Mouse (Mus musculus) gastrocnemius, postnatal 10 days (tissue): Measurements from ENCODE around the gene Hist2h3b. TPM values are rescaled to one million over a fixed set of nuclear protein-coding genes. Genes with fewer than 3 reads are reported as not detected.

Source experiments
- DNase-seq: peaks from one replicate; pipeline ENCODE4 v3.0.0; 2021; ENCODE audit warnings: mixed read lengths
- microRNA-seq, 2 experiments: library from miRNA; unstranded; fragments of <30 nt; microRNA quantifications; one replicate each; pipeline ENCODE4 v1.2.0; 2021
- total RNA-seq, 2 experiments: library from RNA; stranded (reverse); gene quantifications; 2 replicates each; pipeline ENCODE4 v1.2.3; 2021

The Hist2h3b gene
- total RNA-seq, 2 experiments from 2014 or later: 371 to 396 TPM

GRCm38 (mm10) chr3:96299562-96299961 is 31.1 kb downstream of the Hist2h3b start:
- DNase-seq: no peak

DNA sequence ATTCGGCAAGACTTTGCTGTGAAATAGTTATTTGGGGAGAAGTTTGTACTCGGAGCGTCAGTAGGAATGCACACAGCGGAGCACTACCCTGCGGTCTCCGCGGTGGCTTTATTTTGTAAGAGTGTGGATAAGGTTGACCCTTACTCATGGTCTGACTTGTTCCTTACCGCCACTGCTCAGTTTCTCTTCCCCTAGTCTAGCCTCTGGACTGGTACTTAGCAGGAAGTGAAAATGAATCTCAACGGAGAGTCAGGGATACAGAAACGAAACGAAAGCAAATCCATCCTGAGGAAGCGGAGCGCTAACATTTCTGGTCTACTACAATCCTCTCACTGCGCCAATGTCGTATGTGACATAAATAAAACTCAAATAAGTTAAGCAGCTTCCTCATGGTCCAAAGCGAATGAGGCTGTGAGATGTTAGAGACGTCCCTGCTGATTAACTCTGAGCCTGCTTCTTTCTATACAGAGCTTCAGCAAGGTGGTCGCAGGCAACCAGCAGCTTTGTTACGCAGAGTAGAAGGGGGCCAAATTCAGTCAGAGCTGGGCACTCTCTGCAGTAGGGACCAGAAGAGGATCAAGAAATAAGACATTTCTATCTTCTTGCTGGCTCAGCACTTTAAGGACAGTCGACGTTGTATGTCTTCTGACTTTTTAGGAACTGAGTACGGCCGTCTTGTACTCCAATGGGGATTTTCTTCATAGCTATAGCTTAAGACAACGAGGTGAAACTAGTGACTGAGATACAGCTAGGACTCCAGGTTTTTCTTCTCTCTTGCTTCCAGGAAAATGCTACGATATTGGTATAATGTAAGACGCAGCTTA is 32.5 kb downstream of the Hist2h3b start:
- DNase-seq: no peak

- DNase-seq: no peak
Measured at GRCm38 (mm10) chr3:96302076-96302475, 33.6 kb downstream of the Hist2h3b start.

DNA sequence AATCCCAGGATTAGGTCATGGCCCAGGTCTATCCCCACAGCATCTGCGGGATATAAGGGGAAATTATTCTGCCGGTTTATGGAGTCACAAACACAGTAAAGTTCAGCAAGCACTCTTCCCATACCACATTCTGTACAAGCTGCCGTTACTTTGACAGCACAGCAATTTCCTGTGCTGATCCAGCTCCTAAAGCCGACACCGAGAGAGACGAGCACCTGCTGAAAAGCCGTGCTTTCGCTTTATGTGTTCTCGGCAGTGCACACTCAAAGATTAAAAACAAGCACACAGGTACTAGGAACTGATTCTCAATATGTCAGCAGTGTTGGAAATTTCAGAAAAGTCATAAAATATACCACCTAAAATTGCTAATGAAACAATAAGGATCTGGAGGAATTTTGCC is 38.1 kb downstream of the Hist2h3b start:
- DNase-seq: no peak

DNA sequence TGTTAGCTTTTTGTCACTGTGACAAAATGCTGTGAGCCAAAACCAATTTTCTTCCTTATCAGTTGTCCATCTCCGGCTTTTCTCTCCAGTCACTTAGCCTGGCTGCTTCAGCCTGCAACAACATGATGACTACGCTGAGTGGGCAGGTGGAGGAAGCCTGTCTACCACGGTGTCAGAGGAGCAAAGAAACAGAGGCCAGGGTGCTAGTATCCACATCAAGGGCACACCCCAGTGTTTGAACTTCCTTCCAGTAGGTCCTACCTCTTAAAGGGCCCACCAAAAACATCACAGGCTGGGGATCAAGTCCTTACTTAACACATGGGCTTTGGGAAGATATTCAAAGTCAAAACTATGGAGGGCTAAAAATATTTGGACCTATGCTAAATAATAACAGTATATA is 41.0 kb downstream of the Hist2h3b start:
- DNase-seq: no peak

GRCm38 (mm10) chr3:96312341-96313098 is 44.1 kb downstream of the Hist2h3b start:
- DNase-seq: no peak

Small RNA genes within 50 kb of the gene (microRNA-seq; reads per million reads assigned to microRNA genes)
- gene Gm44492 (0 to 0.25 reads per million in 2 experiments), gene Gm47311 (0 reads per million in 2 experiments), gene Gm47313 (0 reads per million in 2 experiments)

Other genes starting within 250 kb of the Hist2h3b start
- gene Vps45, start 210.2 kb upstream of the Hist2h3b start, total RNA-seq: 10 to 100 TPM; 25.4 to 27.3 TPM
- gene Otud7b, start 164.1 kb upstream of the Hist2h3b start, total RNA-seq: 10 to 100 TPM; 49.3 to 55.9 TPM
- 10 to 100 TPM in 1 of 2 experiments, 1 to 10 TPM in 1; 4.3 to 12.0 TPM for gene Mtmr11, start 106.7 kb upstream of the Hist2h3b start, total RNA-seq
- gene Sf3b4, start 96.3 kb upstream of the Hist2h3b start, total RNA-seq: 10 to 100 TPM; 18.4 to 22.5 TPM
- gene Sv2a, start 87.5 kb upstream of the Hist2h3b start, total RNA-seq: 1 to 10 TPM; 4.1 TPM
- 10 to 100 TPM; 23.3 to 28.3 TPM for gene Bola1, start 48.9 kb upstream of the Hist2h3b start, total RNA-seq
- 10 to 100 TPM; 10.3 to 10.7 TPM for gene Hist2h2ab, start 48.8 kb upstream of the Hist2h3b start, total RNA-seq
- gene Hist2h2ac, start 47.8 kb upstream of the Hist2h3b start, total RNA-seq: 10 to 100 TPM; 77.5 to 90.5 TPM
- 1 to 10 TPM; 3.7 to 4.7 TPM for gene Hist2h2be, start 47.5 kb upstream of the Hist2h3b start, total RNA-seq
- 10 to 100 TPM; 79.1 to 93.5 TPM for gene Hist2h3c2, start 29.5 kb upstream of the Hist2h3b start, total RNA-seq
- 100 to 1,000 TPM; 666 to 717 TPM for gene Hist2h2aa2, start 28.4 kb upstream of the Hist2h3b start, total RNA-seq
- 10 to 100 TPM; 10.2 to 16.2 TPM for gene Hist2h2aa1, start 23.2 kb upstream of the Hist2h3b start, total RNA-seq
- gene Hist2h3c1, start 22.0 kb upstream of the Hist2h3b start, total RNA-seq: 1 to 10 TPM in 1 of 2 experiments, under 1 TPM in 1; 0.43 to 1.8 TPM
- gene Hist2h4, start 5.3 kb upstream of the Hist2h3b start, total RNA-seq: 10 to 100 TPM; 40.0 to 46.5 TPM
- gene Hist2h2bb, start 1.1 kb downstream of the Hist2h3b start, total RNA-seq: 100 to 1,000 TPM; 371 to 420 TPM
- 1 to 10 TPM in 1 of 2 experiments, under 1 TPM in 1; 0.56 to 1.2 TPM for gene Fcgr1, start 25.3 kb downstream of the Hist2h3b start, total RNA-seq
- gene BC107364, start 183.7 kb downstream of the Hist2h3b start, total RNA-seq: not detected